Mouse (Mus musculus) urinary bladder, adult 2 months (tissue): ENCODE measurements around the gene Bsnd. TPM values are rescaled to one million over a fixed set of nuclear protein-coding genes. Genes with fewer than 3 reads are reported as not detected.

Experiments used
- DNase-seq: peaks from one replicate; pipeline ENCODE4 v3.0.0; 2022; ENCODE audit warnings: low spot score
- polyA plus RNA-seq: library from polyadenylated mRNA; depleted of rRNA; stranded (reverse); fragments of >200 nt; gene quantifications from 2 replicates; pipeline ENCODE4 v1.2.3, GENCODE M21; 2012; rRNA removed

The Bsnd gene
- polyA plus RNA-seq = 0.34 and 0.41 TPM in 2 replicates

DNA sequence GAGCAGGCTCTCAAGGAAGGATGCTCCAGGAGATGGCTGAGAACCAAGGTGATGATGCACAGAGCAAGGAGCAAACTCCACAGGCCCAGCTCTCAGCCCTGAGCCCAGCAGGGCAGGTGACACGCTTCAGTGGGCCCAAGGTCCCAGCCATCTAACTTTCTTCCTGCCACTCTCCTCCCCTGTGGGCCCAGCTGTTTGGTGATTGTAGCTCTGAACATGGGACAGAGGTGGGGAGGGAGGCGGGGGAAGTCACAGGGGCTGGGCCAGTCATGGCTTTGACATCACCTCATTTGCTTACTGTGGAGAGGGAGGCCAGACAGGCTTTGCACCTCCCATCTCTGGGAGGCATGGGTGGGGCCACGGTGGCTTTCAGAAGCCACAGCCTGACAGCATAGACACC is at the start of gene Bsnd:
Gene Bsnd, minus strand, starts transcription at position 168 of the 400 bp plus-strand sequence.
- no peak for DNase-seq

DNA sequence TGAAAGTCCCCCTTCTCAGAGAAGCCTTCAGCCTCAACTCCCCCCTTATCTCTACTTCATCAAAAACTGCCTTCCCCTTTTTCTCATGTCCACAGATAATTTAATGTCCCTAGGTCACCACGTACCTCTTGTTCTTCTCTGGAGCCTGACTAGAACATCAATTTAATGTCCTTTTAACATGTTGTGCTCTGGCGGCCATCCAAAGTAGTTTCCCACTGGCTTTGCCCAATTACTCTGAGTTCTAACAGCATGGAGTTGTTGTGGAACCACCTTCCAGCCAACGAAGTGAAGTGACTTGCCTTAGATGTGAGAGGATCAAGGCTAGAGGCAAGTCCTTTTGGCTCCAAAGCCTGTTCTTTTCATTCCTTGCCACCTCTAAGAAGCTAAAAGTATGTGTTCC is 49.4 kb upstream of the Bsnd start:
- DNase-seq = no peak

- no peak for DNase-seq
These were observed 47.7 kb upstream of the Bsnd start for GRCm38 (mm10) chr4:106539756-106540155.

DNA sequence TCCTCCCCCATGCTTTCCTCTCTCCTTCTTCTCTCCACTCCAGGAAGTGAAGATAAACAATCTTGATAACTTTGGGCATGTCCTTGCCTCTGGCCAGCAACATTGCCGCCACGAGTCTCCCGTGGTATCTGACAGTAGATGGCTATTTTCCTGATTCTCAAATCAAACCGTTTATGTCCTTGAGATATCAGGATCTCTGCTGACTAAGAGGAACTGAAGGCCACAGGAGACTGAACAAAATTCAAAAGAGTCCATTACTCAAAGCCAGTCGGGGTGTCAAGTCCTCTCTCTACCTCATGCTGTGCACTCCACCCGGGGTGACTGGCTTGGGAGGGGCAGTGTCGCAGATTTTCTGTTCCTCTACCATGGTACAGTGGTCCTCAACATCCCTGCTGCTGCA is 42.2 kb upstream of the Bsnd start:
- no peak for DNase-seq

- no peak for DNase-seq
These were observed 41.5 kb upstream of the Bsnd start for GRCm38 (mm10) chr4:106533421-106534080.

DNA sequence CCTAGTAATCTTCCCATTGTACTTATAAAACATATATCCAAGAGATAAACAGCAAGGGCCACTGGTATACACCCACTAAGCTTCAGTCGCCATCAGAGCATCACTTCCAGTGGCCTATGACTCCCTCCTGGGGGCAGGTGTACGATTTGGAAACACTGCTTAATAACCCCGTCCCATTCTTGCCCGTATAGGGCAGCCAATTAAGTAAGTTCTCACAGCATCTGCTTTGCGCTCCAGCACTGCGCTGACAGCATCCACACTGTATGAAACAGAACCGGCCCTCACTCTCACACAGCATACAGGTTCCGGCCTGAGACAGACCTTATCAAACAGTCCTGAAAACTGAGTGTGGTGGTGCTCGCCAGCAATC is 38.0 kb upstream of the Bsnd start:
- DNase-seq = no peak

GRCm38 (mm10) chr4:106529375-106530112 is 37.5 kb upstream of the Bsnd start:
- peak; percentile 79 for DNase-seq

- no peak for DNase-seq
These were observed 35.9 kb upstream of the Bsnd start for GRCm38 (mm10) chr4:106527856-106528547.

DNA sequence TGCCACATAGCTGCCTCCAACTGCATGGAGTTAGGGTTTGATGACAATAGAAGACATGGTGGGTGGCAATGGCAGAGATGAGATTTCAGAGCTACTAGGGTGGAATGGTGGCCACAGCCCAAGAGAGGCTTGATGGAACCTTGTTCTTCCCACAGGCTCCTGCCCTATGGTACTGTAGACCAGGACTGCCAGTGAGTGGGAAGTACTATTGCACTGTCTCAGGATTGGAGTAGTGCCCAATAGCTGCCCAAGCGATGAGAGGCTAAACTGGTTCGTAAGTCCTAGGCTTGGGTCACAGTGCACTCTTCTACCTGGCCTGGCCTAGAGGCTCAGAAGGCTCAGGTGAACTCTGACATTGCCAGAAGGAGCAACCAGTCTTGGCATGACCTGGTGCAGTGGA is 32.9 kb upstream of the Bsnd start:
- no peak for DNase-seq

GRCm38 (mm10) chr4:106524131-106524530 is 32.0 kb upstream of the Bsnd start:
- DNase-seq = no peak

DNA sequence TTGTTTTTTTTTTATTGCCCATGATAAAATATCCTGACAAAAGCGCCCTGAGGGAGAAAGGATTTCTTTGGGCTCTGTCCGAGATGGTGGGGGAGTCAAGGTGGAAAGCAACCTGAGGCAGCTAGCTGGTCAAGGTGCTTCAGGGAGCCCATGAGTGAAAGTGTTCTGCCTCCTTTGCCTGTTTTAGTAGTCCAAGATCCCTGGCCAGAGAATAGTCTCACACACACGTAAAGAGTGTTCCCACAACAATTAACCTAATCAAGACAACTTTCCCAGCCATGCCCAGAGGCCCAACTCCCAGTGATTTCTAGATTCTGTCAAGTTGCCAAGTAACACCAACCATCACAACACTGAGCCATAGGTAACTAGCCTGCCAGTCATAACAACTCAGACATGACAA is 30.5 kb upstream of the Bsnd start:
- no peak for DNase-seq

- no peak for DNase-seq
These were observed 22.5 kb upstream of the Bsnd start for GRCm38 (mm10) chr4:106514606-106515005.

DNA sequence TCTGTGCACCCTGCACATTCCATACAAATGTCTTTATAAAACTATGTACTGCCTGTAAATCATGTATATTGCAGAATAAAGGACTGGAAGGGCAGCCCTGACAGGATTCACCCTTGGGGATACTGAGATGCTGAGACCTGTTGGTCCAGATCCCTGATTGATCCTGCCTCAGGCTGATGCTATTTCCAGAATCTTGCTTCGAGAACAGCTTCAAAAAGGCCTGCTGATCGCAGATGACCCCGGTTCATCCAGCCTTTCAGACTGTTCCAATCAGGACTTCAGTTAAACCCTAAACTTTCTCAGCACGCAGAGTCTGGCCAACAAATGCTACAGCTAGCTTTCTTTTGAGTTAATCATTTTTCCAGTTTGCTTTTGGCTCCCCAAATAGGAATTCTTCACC is 17.8 kb upstream of the Bsnd start:
- DNase-seq = no peak

GRCm38 (mm10) chr4:106505453-106506058 is 13.5 kb upstream of the Bsnd start:
- DNase-seq = no peak

DNA sequence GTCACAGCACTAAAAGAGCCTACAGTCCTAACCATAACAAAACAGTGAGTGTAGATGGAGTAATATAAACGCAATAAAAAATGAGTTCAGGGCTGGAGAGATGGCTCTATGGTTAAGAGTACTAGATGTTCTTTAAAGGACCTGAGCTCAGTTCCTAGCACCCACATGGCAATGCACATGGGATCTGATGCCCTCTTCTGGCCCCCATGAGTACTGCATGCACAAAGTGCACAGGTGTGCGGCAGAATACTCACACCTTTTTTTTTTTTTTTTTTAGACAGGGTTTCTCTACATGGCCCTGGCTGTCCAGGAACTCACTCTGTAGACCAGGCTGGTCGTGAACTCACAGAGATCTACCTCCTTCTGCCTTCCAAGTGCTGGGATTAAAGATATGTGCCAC is 11.5 kb upstream of the Bsnd start:
- DNase-seq = no peak

DNA sequence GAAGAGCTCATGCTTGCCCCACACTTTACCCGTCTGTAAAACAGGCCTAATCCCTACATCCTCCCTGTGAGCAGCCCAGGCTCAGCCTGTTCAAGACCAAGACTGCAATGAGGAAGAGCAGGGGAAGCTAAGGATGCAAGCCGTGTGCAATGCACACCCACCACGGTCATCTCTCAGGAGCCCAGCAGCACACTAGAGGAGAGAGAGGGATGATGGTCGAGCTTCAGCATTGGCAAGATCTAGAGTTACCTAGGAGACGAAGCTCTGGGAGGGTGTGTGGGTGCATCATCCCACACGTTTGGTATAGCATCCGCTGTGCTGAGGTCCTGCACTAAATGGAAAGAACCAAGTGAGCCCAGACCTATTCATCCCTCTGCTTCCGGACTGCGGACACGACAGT is 8.0 kb upstream of the Bsnd start:
- no peak for DNase-seq

DNA sequence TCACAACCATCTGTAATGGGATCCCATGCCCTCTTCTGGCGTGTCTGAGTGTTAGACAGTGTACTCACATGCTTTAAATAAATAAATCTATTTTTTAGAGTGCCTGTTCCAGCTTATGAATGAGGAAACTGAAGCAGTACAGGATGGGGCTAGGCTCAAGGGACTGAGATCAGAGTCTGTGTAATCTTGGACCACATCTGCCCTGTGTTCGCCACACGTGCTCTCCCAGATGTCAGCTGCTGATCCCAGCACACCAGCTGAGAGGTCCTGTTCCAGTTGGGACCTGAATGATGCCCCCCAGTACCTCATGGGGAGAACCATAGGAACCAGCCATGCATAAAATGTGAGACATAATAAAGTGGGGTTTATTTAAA is 6.4 kb upstream of the Bsnd start:
- no peak for DNase-seq

DNA sequence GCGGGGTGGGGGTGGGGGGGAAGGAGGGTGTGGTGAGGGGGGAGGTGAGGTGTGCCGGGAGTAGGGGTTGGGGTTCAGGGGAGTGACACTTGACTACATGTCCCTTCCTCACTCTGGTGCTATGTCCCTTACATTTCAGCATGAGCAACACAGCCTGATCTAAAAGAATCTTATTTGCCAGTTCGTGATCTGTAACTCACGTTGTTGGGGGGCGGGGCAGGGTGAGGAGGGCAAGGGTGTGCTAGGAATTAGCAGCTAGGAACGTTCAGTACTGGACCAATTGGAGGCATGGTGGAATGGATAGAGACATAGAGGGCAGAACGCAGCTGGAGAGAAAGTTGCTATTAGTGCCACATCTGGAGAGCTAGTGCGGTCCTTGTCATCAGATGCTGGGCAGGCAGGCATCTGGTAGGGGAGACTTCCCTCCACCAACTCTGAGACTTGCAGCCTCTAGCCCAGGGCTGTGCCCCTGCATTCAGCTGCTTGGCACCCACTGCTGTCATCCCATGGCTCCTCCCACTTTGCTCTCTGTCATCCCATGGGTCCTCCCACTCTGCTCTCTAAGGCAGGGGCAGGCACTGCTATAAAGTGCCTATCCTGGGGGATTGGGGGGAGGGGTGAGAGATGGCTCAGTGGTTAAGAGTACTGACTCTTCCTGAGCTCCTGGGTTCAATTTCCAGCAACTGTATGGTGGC is 5.8 kb upstream of the Bsnd start:
- DNase-seq = no peak

- DNase-seq = no peak
These were observed 4.8 kb upstream of the Bsnd start for GRCm38 (mm10) chr4:106496833-106497232.

GRCm38 (mm10) chr4:106493639-106494038 is 1.6 kb upstream of the Bsnd start:
- no peak for DNase-seq

- no peak for DNase-seq
These were observed 1.5 kb downstream of the Bsnd start for GRCm38 (mm10) chr4:106490620-106491019.

- DNase-seq = no peak
These were observed 8.3 kb downstream of the Bsnd start for GRCm38 (mm10) chr4:106483831-106484230.
